Mouse (Mus musculus) Patski (cell line): ENCODE measurements at regions not wholly inside any gene's neighbourhood (a gene's known extent, or its start where the extent isn't known, plus 50 kb on each side); places are given as distances from the start of the nearest gene placed in this dataset.
A peak's percentile ranks its signal among the peaks of the same experiment; 100 is the strongest.

ENCODE experiments used
- ATAC-seq: fragments of 100-300 bp; one replicate; pipeline ENCODE4 v1.8.0; 2021
- CTCF ChIA-PET: fragments of 350-600 bp; sonication (Branson Sonifier 250); formaldehyde crosslinking; loops from one replicate; lab custom pipeline; 2022; ENCODE audit warnings: inconsistent platforms; lab: Charles Lee
- POLR2A ChIA-PET: fragments of 350-600 bp; sonication (Branson Sonifier 250); formaldehyde crosslinking; loops from one replicate; lab custom pipeline; 2022; ENCODE audit warnings: antibody characterized with exemption, inconsistent platforms; lab: Charles Lee
- DNase-seq: peaks from one replicate; pipeline ENCODE4 v3.0.0-alpha.2; 2011; ENCODE audit warnings: low read depth, low spot score
- H3K27me3 ChIP-seq: fragments of 371-371 bp; one replicate; pipeline ENCODE4 v1.5.1; 2021
- CTCF ChIP-seq: fragments of 100-300 bp; IDR thresholded peaks from one replicate; pipeline ENCODE4 v1.5.1; 2021
- in situ Hi-C: fragments of 300-500 bp; cut with MboI; formaldehyde crosslinking; loops from 3 replicates; pipeline ENCODE4 v1.11.1; 2018; ENCODE audit warnings: low pct_unique_long_range_greater_than_20kb, mixed read lengths

DNA sequence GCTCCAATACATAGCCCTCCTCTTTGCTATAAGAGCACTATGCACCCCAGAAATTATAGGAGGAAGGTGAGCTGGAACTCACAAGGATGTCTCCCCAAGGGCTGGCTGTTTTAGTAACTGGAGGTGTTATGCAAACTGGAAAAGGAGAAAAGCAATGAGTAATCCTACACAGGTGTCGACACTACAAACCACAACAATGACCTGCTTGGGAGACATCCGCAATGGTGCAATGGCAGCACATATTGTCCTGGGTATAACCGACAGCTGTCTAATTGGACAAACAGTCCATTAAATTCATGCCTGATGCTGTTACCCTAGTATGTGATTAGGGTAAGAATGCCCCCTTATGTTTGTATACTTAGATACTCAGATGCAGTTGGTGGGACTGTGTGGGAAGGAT lies 303.1 kb upstream of the Pitx2 start:
- POLR2A ChIA-PET: no interaction called here
- ATAC-seq (no peak), DNase-seq (no peak)
- CTCF ChIA-PET: interaction anchor here (1.2 to 1.4 kb wide), 2 partner anchors 9 to 16 kb away, joined by 3 to 5 read pairs; no protein-coding TSS in a partner anchor
- no peak for TF ChIP-seq CTCF
- no peaks in the 10 kb centered on the region for H3K27me3 ChIP-seq
- in situ Hi-C loops: no loop called here

DNA sequence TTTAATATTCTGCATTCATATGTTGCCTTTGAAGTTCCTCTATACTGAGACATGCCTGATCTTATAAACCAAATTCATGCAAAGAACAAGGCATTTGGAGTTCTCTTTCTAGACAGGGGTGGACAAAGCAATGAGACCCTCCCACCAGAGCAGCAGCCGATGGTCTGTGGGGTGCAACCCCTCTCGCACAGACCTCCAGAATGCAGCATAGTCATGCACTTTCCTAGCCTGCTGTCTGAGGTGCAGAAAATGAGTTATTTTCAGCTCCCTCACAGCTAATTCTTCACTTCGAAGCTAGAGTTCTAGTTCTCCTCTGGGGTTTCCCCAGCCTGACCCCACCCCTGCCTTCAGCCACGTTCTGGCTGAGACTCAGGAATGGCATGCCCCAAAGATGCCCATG lies 288.6 kb upstream of the Pitx2 start:
- DNase-seq: no peak
- no peak for ATAC-seq
- no peaks in the 10 kb centered on the region for H3K27me3 ChIP-seq
- POLR2A ChIA-PET: no interaction called here
- CTCF ChIA-PET: no interaction called here
- in situ Hi-C loops: no loop called here
- TF ChIP-seq CTCF: no peak

DNA sequence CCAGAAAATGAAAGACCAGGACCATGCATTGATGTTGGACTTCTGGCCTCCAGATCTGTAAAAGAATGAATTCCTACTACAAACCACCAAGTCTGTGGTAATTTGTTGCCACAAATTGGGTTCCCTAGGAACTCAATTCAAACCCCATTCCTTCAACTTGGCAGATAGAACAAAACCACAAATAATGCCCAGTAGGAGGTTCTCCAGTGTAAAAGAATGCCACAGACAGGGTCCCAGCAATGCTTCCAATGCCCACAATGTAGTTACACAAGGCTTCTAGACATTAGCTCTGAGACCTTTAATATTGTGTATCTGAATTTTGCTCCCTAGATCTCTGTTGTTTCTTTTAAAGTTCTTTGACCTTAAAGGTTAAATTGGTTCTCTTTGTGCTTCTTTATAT lies 278.2 kb upstream of the Pitx2 start:
- H3K27me3 ChIP-seq: no peaks in the 10 kb centered on the region
- POLR2A ChIA-PET: no interaction called here
- DNase-seq: no peak
- no peak for TF ChIP-seq CTCF
- CTCF ChIA-PET: no interaction called here
- in situ Hi-C loops: no loop called here
- ATAC-seq: peak; percentile 57

DNA sequence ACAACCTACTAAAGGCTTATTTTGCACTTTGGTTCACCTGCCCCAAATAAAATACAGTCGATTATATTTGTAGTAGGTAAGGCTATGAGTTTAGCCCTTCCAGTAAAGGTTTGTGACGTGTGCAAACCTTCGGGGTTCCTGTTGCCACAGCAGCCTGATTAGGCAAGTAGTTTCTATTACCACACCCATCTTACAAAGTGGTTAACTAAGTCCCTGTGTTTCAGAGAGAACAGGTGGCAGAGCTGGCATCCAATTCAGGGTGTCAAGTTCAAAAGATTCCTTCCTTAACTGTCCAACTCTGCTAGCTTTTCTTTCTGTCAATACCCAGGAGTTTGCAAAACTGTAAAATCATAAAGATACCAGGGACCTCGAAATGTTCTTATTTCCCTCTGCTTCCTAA lies 277.5 kb upstream of the Pitx2 start:
- CTCF ChIA-PET: no interaction called here

DNA sequence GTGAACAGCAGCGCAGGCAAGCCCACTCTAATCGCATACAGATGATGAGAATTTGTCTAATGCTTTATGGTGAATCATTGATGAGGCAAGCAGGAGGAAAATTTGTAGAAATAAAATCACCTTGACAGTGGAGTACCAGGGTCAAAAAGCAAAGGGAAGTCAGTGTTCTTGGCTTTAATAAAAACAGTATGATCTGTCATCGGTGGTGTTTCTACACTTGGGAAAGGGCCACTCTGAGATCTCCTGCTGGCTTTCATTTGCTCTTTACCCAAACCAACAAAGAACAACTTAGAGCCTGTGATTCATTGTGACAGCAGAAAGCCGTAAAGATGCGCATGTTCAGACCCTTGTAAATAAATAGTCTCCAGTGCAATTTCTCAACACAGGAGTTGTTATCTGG lies 261.1 kb upstream of the Pitx2 start:
- ATAC-seq (no peak), DNase-seq (no peak)
- no peak for TF ChIP-seq CTCF
- in situ Hi-C loops: no loop called here
- ChIA-PET POLR2A (no interaction called here), CTCF (interaction anchor here (0.7 kb wide), 1 partner anchor 100 kb away, joined by 3 read pairs; no protein-coding TSS in a partner anchor)
- H3K27me3 ChIP-seq: no peaks in the 10 kb centered on the region

More for the DNA sequence above, 277.5 kb upstream of the Pitx2 start:
- POLR2A ChIA-PET: interaction anchor here (0.6 kb wide), 1 partner anchor 313 kb away, joined by 5 read pairs; no protein-coding TSS in a partner anchor
- no peaks in the 10 kb centered on the region for H3K27me3 ChIP-seq
- DNase-seq (no peak), ATAC-seq (no peak)
- no peak for TF ChIP-seq CTCF
- in situ Hi-C loops: no loop called here

DNA sequence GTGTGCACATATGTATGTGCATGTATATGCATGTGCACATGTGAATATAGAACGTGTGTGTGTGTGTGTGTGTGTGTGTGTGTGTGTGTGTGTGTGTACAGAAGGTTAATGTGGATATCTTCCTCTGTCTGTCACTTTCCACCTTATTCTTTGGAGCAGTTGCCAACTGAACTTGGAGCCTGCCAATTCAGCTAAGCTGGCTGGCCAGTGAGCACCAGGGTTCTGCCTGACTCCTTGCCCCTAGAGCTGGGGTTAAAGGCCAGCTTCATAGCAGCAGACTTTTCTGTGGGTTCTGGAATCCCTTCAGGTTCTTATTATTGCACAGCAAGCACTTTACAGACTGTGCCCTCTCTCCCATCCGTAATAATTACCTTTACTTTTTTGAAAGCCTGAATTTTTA lies 258.5 kb upstream of the Pitx2 start:
- no peak for DNase-seq
- ChIA-PET CTCF (interaction anchor here (0.8 to 1.7 kb wide), 2 partner anchors 10 to 70 kb away, joined by 3 to 6 read pairs; no protein-coding TSS in a partner anchor), POLR2A (no interaction called here)
- no peaks in the 10 kb centered on the region for H3K27me3 ChIP-seq
- ATAC-seq: no peak
- in situ Hi-C loops: no loop called here
- no peak for TF ChIP-seq CTCF

DNA sequence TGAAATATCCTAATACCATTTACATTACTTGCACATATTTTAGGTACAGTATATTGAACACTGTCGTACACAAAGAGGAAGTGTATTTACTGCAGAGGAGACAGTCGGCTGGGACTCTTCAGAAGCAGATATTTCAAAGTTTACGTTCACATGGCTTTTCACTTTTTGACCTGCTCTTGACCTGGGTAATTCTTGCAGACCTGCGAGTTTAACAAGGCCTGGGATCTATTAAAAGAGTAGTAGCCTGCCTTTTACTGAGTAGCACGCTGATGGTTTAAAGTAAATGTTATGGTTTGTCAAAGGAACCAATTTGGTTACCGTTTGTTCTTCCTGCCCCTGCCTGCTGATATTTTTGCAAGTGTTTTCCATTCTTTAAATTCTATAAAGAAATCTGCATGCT lies 255.0 kb upstream of the Pitx2 start:
- DNase-seq (no peak), ATAC-seq (no peak)
- TF ChIP-seq CTCF: no peak
- in situ Hi-C loops: no loop called here
- ChIA-PET POLR2A (no interaction called here), CTCF (interaction anchor here (0.8 kb wide), 1 partner anchor 12 kb away, joined by 3 read pairs; no protein-coding TSS in a partner anchor)
- H3K27me3 ChIP-seq: no peaks in the 10 kb centered on the region

DNA sequence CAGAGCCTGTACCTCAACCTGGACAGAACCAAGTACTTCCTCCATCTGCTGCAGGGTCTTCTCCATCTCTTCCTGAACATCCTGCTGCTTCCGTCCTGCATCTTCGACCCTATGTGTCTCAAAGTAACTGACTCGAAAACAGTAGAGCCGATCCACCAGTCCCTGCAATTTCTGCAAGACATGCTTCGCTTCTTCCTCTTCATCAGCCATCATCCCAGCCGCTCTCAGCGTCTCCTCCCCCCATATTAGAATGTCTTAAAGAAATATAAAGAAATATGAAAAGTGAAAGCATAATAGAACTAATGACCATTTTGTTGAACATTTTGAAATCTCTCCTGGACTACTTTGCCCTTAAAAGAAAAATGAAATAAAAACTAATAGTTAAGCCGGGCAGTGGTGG lies 244.8 kb upstream of the Pitx2 start:
- in situ Hi-C loops: no loop called here
- ATAC-seq: no peak

DNA sequence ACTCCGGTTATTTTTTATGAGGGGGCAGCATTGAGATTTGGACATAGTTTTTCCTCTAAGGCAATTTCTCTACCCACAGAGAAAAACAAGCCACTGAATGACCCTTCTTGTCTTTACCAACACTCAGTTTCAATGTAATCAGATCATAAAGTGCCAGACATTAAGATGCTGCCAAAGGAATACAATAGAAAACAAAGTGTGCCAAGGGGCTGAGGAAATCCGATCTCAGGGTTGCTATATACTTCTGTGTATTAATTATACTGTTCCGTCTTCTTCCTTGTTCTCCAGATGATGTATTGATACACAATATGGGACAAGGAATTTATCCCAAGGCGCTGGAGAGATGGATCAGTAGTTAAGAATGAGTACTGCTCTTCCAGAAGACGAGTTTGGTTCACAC lies 222.9 kb upstream of the Pitx2 start:
- ChIA-PET CTCF (no interaction called here), POLR2A (no interaction called here)
- in situ Hi-C loops: no loop called here
- H3K27me3 ChIP-seq: no peaks in the 10 kb centered on the region
- no peak for DNase-seq
- no peak for TF ChIP-seq CTCF
- ATAC-seq: no peak

More for the DNA sequence above, 244.8 kb upstream of the Pitx2 start:
- TF ChIP-seq CTCF: no peak
- no peaks in the 10 kb centered on the region for H3K27me3 ChIP-seq
- CTCF ChIA-PET: no interaction called here
- DNase-seq: no peak
- POLR2A ChIA-PET: no interaction called here

DNA sequence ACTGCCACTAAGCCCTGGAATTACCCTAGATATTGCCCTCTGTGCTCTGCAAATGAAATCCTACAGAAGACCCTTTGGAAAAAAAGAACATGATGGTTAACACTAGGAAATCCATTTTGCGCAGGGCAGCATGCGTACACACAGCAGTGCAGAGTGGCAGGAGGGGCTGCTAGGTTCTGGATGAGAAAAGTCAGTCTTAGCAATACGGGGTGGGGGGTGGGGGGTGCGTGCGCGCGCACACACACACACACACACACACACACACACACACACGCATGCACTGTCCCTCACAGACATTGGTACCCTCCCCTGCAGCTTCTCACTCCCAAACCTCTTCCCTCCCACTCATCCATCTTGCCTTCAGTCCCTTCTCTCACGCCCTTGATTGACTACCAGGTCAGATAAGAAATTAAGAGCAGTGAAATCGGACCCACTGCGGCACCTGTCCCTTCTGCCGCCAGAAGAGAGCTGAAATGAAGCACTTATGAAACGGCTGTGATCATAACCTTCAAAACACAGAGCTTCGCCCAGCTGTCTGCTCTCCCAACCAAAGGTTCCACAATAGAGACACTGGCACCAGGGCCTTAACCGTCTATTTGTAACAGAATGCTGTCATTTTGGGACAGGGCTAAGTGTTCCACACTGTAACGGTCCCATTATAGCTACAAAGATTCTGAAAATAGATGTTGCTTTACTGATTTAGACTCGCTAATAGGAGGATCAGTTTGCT lies 209.3 kb upstream of the Pitx2 start:
- H3K27me3 ChIP-seq: no peaks in the 10 kb centered on the region
- ChIA-PET CTCF (interaction anchor here (0.7 to 1.3 kb wide), 3 partner anchors 8 to 587 kb away, joined by 3 to 6 read pairs (median 3); no protein-coding TSS in a partner anchor), POLR2A (no interaction called here)
- TF ChIP-seq CTCF: no peak
- in situ Hi-C loops: no loop called here
- DNase-seq: no peak
- ATAC-seq: no peak

DNA sequence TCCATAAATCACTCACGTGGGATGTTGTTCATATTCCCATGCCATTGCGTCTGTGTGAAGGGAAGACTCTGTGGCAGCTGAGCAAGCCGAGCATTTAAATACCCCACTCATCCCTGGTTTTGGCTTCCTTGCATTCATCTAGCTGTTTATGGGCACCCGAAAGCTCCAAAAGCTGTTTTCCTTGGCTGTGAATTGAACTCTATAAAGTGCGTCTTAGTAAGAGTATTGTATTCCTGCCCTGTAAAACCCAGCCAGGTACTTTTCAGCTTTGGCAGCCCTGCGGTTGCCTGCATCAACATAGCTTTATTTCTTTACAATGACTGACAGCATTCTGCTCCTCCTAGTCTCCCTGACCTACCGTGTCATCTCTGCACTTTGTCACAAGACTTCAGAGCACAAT lies 196.8 kb upstream of the Pitx2 start:
- in situ Hi-C loops: no loop called here
- no peak for TF ChIP-seq CTCF
- no peak for DNase-seq
- H3K27me3 ChIP-seq: no peaks in the 10 kb centered on the region
- POLR2A ChIA-PET: no interaction called here
- CTCF ChIA-PET: interaction anchor here (1.3 kb wide), 1 partner anchor 8 kb away, joined by 3 read pairs; no protein-coding TSS in a partner anchor
- no peak for ATAC-seq
